Mouse (Mus musculus) bone marrow macrophage, adult 2 months (primary cell): Measurements from ENCODE around the gene Pcgf2. TPM values are rescaled to one million over a fixed set of nuclear protein-coding genes. Genes with fewer than 3 reads are reported as not detected.

ENCODE experiments used
- H3K27ac ChIP-seq: 2 replicates; pipeline ENCODE4 v1.5.1; 2012; ENCODE audit warnings: low read depth, low read length; ENCODE audit not compliant: insufficient read depth
- H3K4me1 ChIP-seq: 2 replicates; pipeline ENCODE4 v1.6.1; 2012; ENCODE audit warnings: low read length; ENCODE audit not compliant: control insufficient read depth, insufficient read depth
- H3K4me3 ChIP-seq: 2 replicates; pipeline ENCODE4 v1.5.1; 2012; ENCODE audit warnings: mild to moderate bottlenecking, low read length, moderate library complexity; ENCODE audit not compliant: insufficient read depth
- CTCF ChIP-seq: IDR thresholded peaks from 2 replicates; pipeline ENCODE4 v1.5.1; 2012; ENCODE audit warnings: low read depth, mild to moderate bottlenecking, low read length, moderate library complexity
- POLR2A ChIP-seq: IDR thresholded peaks from 2 replicates; pipeline ENCODE4 v1.6.1; 2012; ENCODE audit warnings: mild to moderate bottlenecking, low read depth, low read length, borderline replicate concordance
- polyA plus RNA-seq: library from polyadenylated mRNA; stranded (reverse); fragments of >200 nt; gene quantifications from 2 replicates; pipeline ENCODE4 v1.2.4, GENCODE M21; 2012; ENCODE audit not compliant: missing spikeins, insufficient read depth, insufficient read length

Gene Pcgf2
- polyA plus RNA-seq = 12.3 and 13.6 TPM in 2 replicates

- Histone ChIP-seq H3K27ac (peak within 1 kb of the TSS; percentile 32), H3K4me1 (peaks cover 25% of the 10 kb centered on the region), H3K4me3 (peak within 1 kb of the TSS; percentile 64)
- TF ChIP-seq CTCF = no peak
- TF ChIP-seq POLR2A = 0 out of 2 replicates have a peak, but pooled peaks have one; percentile 3
These were observed at the start of gene Pcgf2 for GRCm38 (mm10) chr11:97700003-97700745. Pcgf2 (minus strand) TSS chr11:97700497.

DNA sequence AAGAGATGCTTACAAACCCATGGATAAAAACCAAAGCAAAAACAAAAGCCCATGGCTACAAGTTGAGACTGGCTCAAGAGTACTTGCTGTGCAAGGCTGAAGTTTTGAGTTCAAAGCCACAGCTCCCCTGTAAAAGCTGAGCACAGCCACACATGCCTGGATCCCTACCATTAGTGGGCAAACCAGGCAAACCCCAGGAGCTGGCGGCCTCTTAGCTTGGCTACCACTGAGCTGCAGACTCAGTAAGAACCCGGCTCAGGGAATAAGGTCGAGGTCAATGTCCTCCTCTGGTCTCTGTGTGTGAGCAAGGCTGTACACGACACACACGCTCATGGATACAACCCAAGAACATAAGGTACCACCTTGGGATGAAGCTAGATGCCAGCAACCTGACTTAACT, 48.2 kb upstream of the Pcgf2 start:
- no peak overlapping the region for H3K4me3 ChIP-seq
- H3K27ac ChIP-seq = no peak overlapping the region
- peaks cover 7% of the 10 kb centered on the region for H3K4me1 ChIP-seq
- TF ChIP-seq CTCF = no peak
- no peak for TF ChIP-seq POLR2A

DNA sequence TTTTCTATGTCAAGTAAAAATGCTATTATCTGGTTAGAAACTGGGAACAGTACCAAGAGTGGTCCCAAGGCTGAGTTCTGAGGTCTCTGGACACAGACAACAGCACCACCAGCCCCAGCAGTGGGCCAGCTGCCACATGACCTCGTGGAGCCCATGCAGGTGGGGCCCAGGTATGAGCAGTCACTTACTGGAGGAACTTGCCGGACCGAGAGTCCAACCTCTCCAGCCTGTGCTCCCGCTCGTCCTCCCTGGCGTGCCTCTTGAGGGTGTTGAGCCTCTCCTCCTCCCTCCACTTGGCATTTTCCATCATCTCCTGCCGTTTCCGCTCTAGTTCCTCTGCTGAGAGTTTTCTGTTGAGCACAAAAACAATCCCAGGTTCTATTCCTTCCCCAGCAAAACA, 47.5 kb upstream of the Pcgf2 start:
- no peak for TF ChIP-seq POLR2A
- TF ChIP-seq CTCF = no peak
- Histone ChIP-seq H3K4me3 (no peak overlapping the region), H3K27ac (no peak overlapping the region), H3K4me1 (peaks cover 10% of the 10 kb centered on the region)

DNA sequence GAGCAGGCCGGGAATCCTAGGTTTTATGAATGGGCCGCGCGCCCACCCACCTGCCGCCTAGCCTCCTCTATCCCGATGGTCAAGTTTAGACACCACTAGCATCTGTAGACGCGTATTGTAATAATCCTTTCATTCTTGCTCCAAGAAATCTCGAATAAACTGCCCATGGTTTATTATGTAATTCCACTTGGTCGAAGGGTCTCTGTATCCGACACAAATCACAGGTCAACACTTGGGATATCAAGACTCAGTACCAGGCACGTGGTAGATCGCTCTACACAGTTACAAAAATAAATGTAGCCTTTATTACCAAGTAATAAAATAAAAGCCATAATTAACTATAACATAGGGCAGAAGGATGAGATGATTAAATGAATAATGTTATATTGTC, 45.0 kb upstream of the Pcgf2 start:
- TF ChIP-seq CTCF = no peak
- no peak for TF ChIP-seq POLR2A
- Histone ChIP-seq H3K27ac (no peak overlapping the region), H3K4me1 (peaks cover 25% of the 10 kb centered on the region), H3K4me3 (peak overlapping the region; percentile 74)

DNA sequence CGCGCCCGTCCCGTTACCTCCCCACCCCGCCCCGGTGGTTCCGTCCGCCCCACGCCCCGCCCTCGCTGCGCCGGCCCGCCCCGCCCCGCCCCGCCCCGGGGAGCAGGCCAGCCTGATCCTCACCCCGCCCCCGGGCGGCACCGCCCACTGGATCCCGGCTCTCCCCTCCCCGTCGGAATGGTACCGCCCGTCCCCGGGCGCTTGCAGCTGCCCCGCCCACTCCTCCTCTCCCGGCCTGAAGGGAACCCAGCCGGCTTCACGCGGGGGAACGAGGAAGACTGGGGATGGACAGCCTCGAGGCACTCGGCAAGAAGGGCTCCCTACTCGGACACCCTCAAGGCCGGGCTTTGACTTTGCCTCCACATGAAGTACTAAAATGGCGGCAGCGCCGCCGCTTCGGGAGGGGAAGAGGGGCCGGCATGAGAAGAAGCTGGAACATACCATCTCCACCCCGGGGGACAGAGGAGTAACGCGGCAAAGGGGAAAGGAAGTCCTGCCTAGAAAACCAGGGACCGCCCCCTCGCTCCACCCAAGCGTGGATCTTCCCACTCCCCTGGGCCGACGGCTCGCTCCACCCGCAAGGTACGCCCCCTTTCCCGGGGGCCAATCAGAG, 44.5 kb upstream of the Pcgf2 start:
- peak overlapping the region; percentile 74 for H3K4me3 ChIP-seq
- TF ChIP-seq CTCF (no peak), POLR2A (no peak)
- peaks cover 25% of the 10 kb centered on the region for H3K4me1 ChIP-seq
- peak overlapping the region; percentile 68 for H3K27ac ChIP-seq

DNA sequence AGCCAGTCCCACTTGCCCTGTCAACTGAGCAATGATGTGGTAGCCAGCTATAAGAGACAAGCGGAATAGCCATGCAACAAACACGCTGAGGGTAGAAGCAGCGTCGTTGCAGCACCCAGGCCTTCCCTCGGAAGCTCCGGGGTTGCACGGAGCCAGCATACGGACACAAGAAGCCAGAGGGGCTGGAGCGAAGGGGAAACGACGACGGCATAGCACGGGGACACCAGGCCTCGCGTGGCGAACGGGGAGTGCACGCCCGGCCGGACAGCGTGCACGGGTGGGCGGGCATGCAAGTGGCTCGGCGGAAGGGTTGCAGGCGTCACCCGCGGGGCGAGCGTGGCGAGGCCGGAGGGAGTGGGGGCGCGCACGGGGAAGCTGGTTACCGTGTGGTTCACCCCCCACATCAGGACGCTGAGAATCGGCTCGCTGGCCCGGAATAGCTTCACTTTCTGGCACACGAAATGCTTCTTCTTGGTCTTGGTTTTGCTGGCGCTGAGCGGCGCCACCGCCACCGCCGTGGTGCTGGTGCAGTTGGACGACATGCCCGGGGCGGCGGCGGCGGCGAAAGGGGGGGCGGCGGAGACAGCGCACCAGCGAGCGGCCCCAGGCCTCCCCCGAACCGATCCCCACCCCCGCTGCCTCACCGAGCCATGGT, 43.9 kb upstream of the Pcgf2 start, which contains the start of gene Pip4k2b:
Gene Pip4k2b (minus strand): TSS at position 642 of the 655 bp plus-strand sequence.
- Histone ChIP-seq H3K4me3 (peak within 1 kb of the TSS; percentile 74), H3K4me1 (peaks cover 24% of the 10 kb centered on the region), H3K27ac (peak within 1 kb of the TSS; percentile 75)
- TF ChIP-seq CTCF (no peak), POLR2A (no peak)

- Histone ChIP-seq H3K4me1 (peaks cover 22% of the 10 kb centered on the region), H3K27ac (peak overlapping the region; percentile 75), H3K4me3 (peak overlapping the region; percentile 71)
- TF ChIP-seq CTCF (no peak), POLR2A (no peak)
These were observed 43.1 kb upstream of the Pcgf2 start for GRCm38 (mm10) chr11:97743423-97743822.

DNA sequence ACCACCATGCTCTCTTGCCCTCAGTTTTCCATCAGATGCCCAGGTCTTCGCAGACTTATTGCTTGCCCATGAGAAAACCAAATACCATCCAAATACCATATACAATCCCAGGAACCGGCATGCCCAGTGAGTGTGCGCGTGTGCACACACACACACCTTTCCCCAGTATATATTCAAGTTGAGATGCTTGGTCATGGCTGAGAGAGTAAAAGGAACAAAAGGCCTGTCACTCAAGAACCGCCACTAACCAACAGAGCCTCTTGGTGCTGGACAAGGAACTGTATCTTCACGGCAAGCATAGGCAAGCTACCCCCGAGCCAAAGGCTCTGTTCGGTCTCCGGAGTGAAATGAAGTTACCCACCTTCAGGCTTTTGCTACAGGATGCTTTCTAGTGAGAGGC, 42.3 kb upstream of the Pcgf2 start:
- H3K27ac ChIP-seq = no peak overlapping the region
- H3K4me1 ChIP-seq = peaks cover 22% of the 10 kb centered on the region
- peak overlapping the region; percentile 71 for H3K4me3 ChIP-seq
- TF ChIP-seq CTCF = no peak
- no peak for TF ChIP-seq POLR2A

GRCm38 (mm10) chr11:97742157-97742556, 41.9 kb upstream of the Pcgf2 start:
- H3K4me3 ChIP-seq = no peak overlapping the region
- no peak for TF ChIP-seq CTCF
- no peak for TF ChIP-seq POLR2A
- H3K27ac ChIP-seq = no peak overlapping the region
- peaks cover 22% of the 10 kb centered on the region for H3K4me1 ChIP-seq

DNA sequence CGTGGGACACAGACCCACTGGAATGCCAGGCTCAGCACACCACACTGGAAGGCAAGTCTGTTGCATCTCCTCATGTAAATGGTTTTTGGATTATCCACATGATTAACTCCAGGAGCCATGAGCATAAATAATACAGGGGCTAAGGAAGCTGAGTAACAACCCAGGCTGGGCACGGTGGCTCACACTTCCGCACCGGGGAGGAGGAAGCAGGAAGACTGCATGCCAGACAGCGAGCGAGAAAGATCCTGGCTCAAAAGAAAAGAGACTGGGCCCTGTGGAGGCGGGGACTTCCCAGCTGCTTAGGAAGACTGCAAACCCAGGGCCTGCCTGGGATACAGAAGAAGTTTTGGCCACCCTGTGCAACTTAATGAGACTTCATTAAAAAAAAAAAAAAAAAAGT, 39.9 kb upstream of the Pcgf2 start:
- TF ChIP-seq CTCF (no peak), POLR2A (no peak)
- H3K4me1 ChIP-seq = peaks cover 22% of the 10 kb centered on the region

DNA sequence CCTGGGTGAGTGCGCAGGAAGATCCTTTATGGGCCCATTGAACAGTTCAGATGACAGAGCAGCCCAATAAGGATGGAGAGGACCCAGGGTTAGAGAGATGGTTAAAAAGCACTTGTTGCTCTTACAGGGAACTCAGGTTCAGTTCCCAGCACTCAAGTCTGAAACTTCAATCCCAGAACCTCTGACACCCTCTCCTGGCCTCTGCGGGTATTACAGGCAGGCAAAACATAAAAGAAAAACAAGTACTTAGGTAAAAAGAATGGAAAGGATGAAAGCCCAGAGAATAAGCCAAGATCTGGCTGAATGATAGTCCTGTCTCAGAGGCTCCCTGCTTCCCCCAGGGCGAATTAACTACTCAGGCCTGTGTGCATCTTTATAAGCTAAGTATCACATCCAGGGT, 38.9 kb upstream of the Pcgf2 start:
- TF ChIP-seq CTCF (no peak), POLR2A (no peak)
- Histone ChIP-seq H3K27ac (no peak overlapping the region), H3K4me1 (peaks cover 24% of the 10 kb centered on the region), H3K4me3 (no peak overlapping the region)

More for the DNA sequence above, 39.9 kb upstream of the Pcgf2 start:
- Histone ChIP-seq H3K4me3 (peak overlapping the region; percentile 41), H3K27ac (peak overlapping the region; percentile 69)
